Mouse (Mus musculus) CH12.LX (cell line): ENCODE results near the gene Mpp2. TPM values are rescaled to one million over a fixed set of nuclear protein-coding genes. Genes with fewer than 3 reads are reported as not detected.
A peak's percentile ranks its signal among the peaks of the same experiment; 100 is the strongest.

Experiments
- DNase-seq: peaks from one replicate; pipeline ENCODE4 v3.0.0-alpha.2; 2013; ENCODE audit errors: extremely low read depth
- H3K27ac ChIP-seq: 2 replicates; pipeline ENCODE4 v1.5.1; 2012; ENCODE audit warnings: low read depth, mild to moderate bottlenecking, control low read depth, moderate library complexity; ENCODE audit not compliant: insufficient read depth
- H3K27me3 ChIP-seq: replicated peaks from 2 replicates; pipeline ENCODE3; 2012; ENCODE audit warnings: inconsistent platforms
- H3K36me3 ChIP-seq, 2 experiments: replicated peaks in 1 of 2; 2 replicates each; pipeline versions ENCODE3 to v1.6.1; 2012; ENCODE audit warnings: inconsistent platforms in 1 of 2, low read length in 1 of 2, mild to moderate bottlenecking in 1 of 2, mixed read lengths in 1 of 2, moderate library complexity in 1 of 2; ENCODE audit not compliant: control insufficient read depth in 1 of 2, insufficient read depth in 1 of 2
- H3K4me1 ChIP-seq, 2 experiments: 2 replicates each; pipeline ENCODE4 v1.6.1; 2012; ENCODE audit warnings: inconsistent platforms in 1 of 2, moderate library complexity in 1 of 2; ENCODE audit not compliant: insufficient read depth in 2 of 2, control insufficient read depth in 1 of 2
- H3K4me2 ChIP-seq: 2 replicates; pipeline ENCODE4 v1.6.1; 2012; ENCODE audit warnings: low read depth, mild to moderate bottlenecking, control low read depth; ENCODE audit not compliant: poor library complexity, insufficient read depth, severe bottlenecking
- H3K4me3 ChIP-seq, 3 experiments: fragments of 150-350 bp in 1 of 3; sonication (generic) in 1 of 3; replicated peaks in 1 of 3; 2 replicates each; pipeline versions ENCODE3 to v1.5.1; 2011 to 2012; ENCODE audit warnings: low read depth in 2 of 3, low read length in 2 of 3, mild to moderate bottlenecking in 2 of 3, moderate library complexity in 2 of 3, control low read depth in 1 of 3, improper control_type of control experiment in 1 of 3, inconsistent platforms in 1 of 3, mixed read lengths in 1 of 3; ENCODE audit not compliant: poor library complexity in 1 of 3
- H3K79me2 ChIP-seq: replicated peaks from 2 replicates; pipeline ENCODE4 v1.6.1; 2012; ENCODE audit warnings: mild to moderate bottlenecking, moderate library complexity; ENCODE audit not compliant: control insufficient read depth, poor library complexity, insufficient read depth, severe bottlenecking; ENCODE audit errors: extremely low read depth
- H3K9ac ChIP-seq: 2 replicates; pipeline ENCODE4 v1.6.1; 2012; ENCODE audit warnings: low read depth, mild to moderate bottlenecking, control low read depth, moderate library complexity; ENCODE audit not compliant: insufficient read depth
- H3K9me3 ChIP-seq: replicated peaks from 2 replicates; pipeline ENCODE3; 2012; ENCODE audit warnings: low read length, inconsistent platforms, mixed read lengths
- CTCF ChIP-seq, 2 experiments: IDR thresholded peaks in 1 of 2; conservative IDR thresholded peaks in 1 of 2; 2 replicates each; pipeline ENCODE4 v1.5.1; 2011 to 2012; ENCODE audit warnings: low read depth in 2 of 2, low read length in 2 of 2, improper control_type of control experiment in 1 of 2, inconsistent platforms in 1 of 2, mild to moderate bottlenecking in 1 of 2, moderate library complexity in 1 of 2
- E2F4 ChIP-seq: IDR thresholded peaks from 2 replicates; pipeline ENCODE4 v1.6.1; 2011; ENCODE audit warnings: low read depth, low read length, improper control_type of control experiment; ENCODE audit not compliant: insufficient replicate concordance
- ETS1 ChIP-seq: conservative IDR thresholded peaks from 2 replicates; pipeline ENCODE4 v1.6.1; 2012; ENCODE audit warnings: low read depth, mild to moderate bottlenecking, inconsistent platforms, low read length, improper control_type of control experiment, moderate library complexity
- GABPA ChIP-seq: IDR thresholded peaks from 2 replicates; pipeline ENCODE4 v1.6.1; 2012; ENCODE audit warnings: low read depth, low read length, improper control_type of control experiment, inconsistent platforms; ENCODE audit not compliant: insufficient replicate concordance
- IRF4 ChIP-seq: IDR thresholded peaks from 2 replicates; pipeline ENCODE4 v1.6.1; 2014; ENCODE audit warnings: low read depth, mild to moderate bottlenecking, inconsistent platforms, low read length, improper control_type of control experiment
- JUN ChIP-seq: IDR thresholded peaks from 2 replicates; pipeline ENCODE4 v1.6.1; 2011; ENCODE audit warnings: low read depth, mild to moderate bottlenecking, low read length, improper control_type of control experiment, moderate library complexity; ENCODE audit not compliant: insufficient read depth
- KAT2A ChIP-seq: IDR thresholded peaks from 2 replicates; pipeline ENCODE4 v1.6.1; 2012; ENCODE audit warnings: low read length, improper control_type of control experiment, inconsistent platforms; ENCODE audit not compliant: insufficient replicate concordance
- MAFK ChIP-seq: IDR thresholded peaks from 2 replicates; pipeline ENCODE4 v1.6.1; 2011; ENCODE audit warnings: low read length, improper control_type of control experiment; ENCODE audit not compliant: insufficient replicate concordance
- MYC ChIP-seq: IDR thresholded peaks from 2 replicates; pipeline ENCODE4 v1.6.1; 2011; ENCODE audit warnings: low read depth, mild to moderate bottlenecking, improper control_type of control experiment, low read length
- NELFE ChIP-seq: IDR thresholded peaks from 2 replicates; pipeline ENCODE4 v1.6.1; 2011; ENCODE audit warnings: low read depth, low read length, improper control_type of control experiment
- NRF1 ChIP-seq: IDR thresholded peaks from 2 replicates; pipeline ENCODE4 v1.6.1; 2014; ENCODE audit warnings: low read depth, mild to moderate bottlenecking, inconsistent platforms, low read length, improper control_type of control experiment, moderate library complexity
- PAX5 ChIP-seq: IDR thresholded peaks from 2 replicates; pipeline ENCODE4 v1.6.1; 2012; ENCODE audit warnings: low read length, inconsistent platforms, mixed read lengths
- POLR2AphosphoS2 ChIP-seq: IDR thresholded peaks from 2 replicates; pipeline ENCODE4 v1.6.1; 2011; ENCODE audit warnings: low read depth, low read length, improper control_type of control experiment
- RAD21 ChIP-seq: IDR thresholded peaks from 2 replicates; pipeline ENCODE4 v1.6.1; 2011; ENCODE audit warnings: low read depth, mild to moderate bottlenecking, low read length, improper control_type of control experiment, moderate library complexity
- SIN3A ChIP-seq: IDR thresholded peaks from 2 replicates; pipeline ENCODE4 v1.6.1; 2012; ENCODE audit warnings: low read length, improper control_type of control experiment, inconsistent platforms
- TBP ChIP-seq: conservative IDR thresholded peaks from 2 replicates; pipeline ENCODE4 v1.6.1; 2011; ENCODE audit warnings: low read depth, low read length, improper control_type of control experiment
- TCF12 ChIP-seq: IDR thresholded peaks from 2 replicates; pipeline ENCODE4 v1.6.1; 2014; ENCODE audit warnings: low read depth, mild to moderate bottlenecking, inconsistent platforms, low read length, improper control_type of control experiment
- USF1 ChIP-seq: IDR thresholded peaks from 2 replicates; pipeline ENCODE4 v1.6.1; 2014; ENCODE audit warnings: low read depth, mild to moderate bottlenecking, inconsistent platforms, low read length, improper control_type of control experiment
- USF2 ChIP-seq: conservative IDR thresholded peaks from 2 replicates; pipeline ENCODE4 v1.6.1; 2011; ENCODE audit warnings: low read depth, low read length, improper control_type of control experiment
- ZC3H11A ChIP-seq: IDR thresholded peaks from 2 replicates; pipeline ENCODE4 v1.6.1; 2012; ENCODE audit warnings: low read depth, mild to moderate bottlenecking, inconsistent platforms, low read length, improper control_type of control experiment
- ZKSCAN1 ChIP-seq: IDR thresholded peaks from 2 replicates; pipeline ENCODE4 v1.6.1; 2012; ENCODE audit warnings: low read depth, inconsistent platforms, low read length, improper control_type of control experiment, borderline replicate concordance
- ZNF384 ChIP-seq: IDR thresholded peaks from 2 replicates; pipeline ENCODE4 v1.6.1; 2012; ENCODE audit warnings: low read depth, low read length, improper control_type of control experiment, inconsistent platforms
- dilution Hi-C: fragments of 300-500 bp; cut with MboI; formaldehyde crosslinking; loops from 2 replicates; pipeline ENCODE4 v1.14.3; 2020; ENCODE audit warnings: low sequenced_read_pairs; ENCODE audit not compliant: extremely low pct_unique_long_range_greater_than_20kb, extremely low pct_ligation_motif_present
- in situ Hi-C: fragments of 300-500 bp; cut with MboI; formaldehyde crosslinking; loops from 3 replicates; pipeline ENCODE4 v1.14.3; 2019; ENCODE audit warnings: low sequenced_read_pairs, low pct_ligation_motif_present, low pct_unique_long_range_greater_than_20kb, mixed read lengths
- polyA plus RNA-seq: library from polyadenylated mRNA; unstranded; fragments of >175 nt; gene quantifications from 2 replicates; pipeline ENCODE4 v1.2.1, GENCODE M21; 2012; ENCODE audit warnings: low read depth; ENCODE audit not compliant: insufficient read length
- total RNA-seq, 2 experiments: library from RNA; depleted of rRNA; stranded (reverse); fragments of 300-350 nt in 1 of 2; fragments of >200 nt in 1 of 2; gene quantifications; 2 replicates each; pipeline ENCODE4 v1.2.3; 2012 to 2014

Gene Mpp2
- total and polyA plus RNA-seq, 3 experiments, result 0.35 to 3.1 (median 0.83) TPM

DNA sequence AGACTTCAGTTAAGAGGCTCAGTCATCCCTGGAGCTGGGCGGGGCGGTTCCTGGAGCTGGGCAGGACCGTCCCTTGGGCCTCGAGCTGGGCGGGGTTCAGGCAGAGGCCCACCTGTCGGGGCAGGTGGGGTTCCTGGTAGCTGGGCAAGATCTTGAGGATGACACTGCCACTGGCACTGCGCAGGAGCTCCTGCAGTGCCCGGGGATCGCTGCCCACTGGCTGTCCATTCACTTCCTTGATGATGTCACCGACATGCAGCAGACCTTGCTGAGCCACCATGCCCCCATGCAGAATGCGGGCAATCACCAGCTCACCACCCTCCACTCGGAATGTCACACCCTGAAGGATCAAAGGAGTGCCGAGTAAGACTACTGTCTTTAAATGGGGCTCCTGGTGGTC, 25.2 kb downstream of the Mpp2 start:
- H3K27ac ChIP-seq, result no peak overlapping the region
- no peaks in the 10 kb centered on the region for H3K36me3 ChIP-seq
- TF ChIP-seq JUN, result no peak
- no peak overlapping the region for H3K4me2 ChIP-seq
- H3K27me3 ChIP-seq, result peaks cover 54% of the 10 kb centered on the region
- H3K4me1 ChIP-seq, result no peaks in the 10 kb centered on the region
- no peaks in the 10 kb centered on the region for H3K9me3 ChIP-seq
- DNase-seq, result no peak
- H3K4me3 ChIP-seq, result no peak overlapping the region
- H3K9ac ChIP-seq, result no peak overlapping the region
- in situ Hi-C loops (loop anchor here (5.0 kb wide), 1 partner anchor 34 kb away; no protein-coding TSS in a partner anchor), dilution Hi-C loops (no loop called here)
- no peaks in the 10 kb centered on the region for H3K79me2 ChIP-seq

DNA sequence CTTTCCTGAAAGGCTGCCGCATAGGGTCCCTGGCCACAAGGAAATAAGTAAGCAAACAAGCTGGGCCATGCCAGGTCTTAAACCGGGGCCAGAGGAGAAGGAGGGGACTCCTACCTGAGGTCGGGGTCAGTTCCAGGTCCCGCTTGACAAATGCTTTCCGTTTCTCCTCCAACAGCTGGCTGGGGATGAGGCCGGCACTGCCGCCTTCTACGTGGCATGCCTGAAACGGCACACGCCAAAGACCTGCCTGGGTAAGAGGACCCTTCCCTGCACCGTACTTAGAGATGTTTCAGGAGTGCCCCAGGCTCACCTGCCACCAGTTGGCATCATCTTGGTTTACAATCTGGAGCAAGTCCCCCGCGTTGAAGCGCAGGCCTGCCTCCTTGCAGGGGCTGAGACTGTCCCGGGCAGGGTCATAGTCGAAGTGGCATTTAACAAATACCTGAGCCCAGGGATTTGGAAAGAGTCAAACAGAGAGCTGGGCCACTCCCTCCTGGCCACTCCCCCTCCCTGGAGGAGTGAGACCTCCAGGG, 26.3 kb downstream of the Mpp2 start:
- no peaks in the 10 kb centered on the region for H3K36me3 ChIP-seq
- DNase-seq, result no peak
- dilution Hi-C loops (no loop called here), in situ Hi-C loops (loop anchor here (5.0 kb wide), 1 partner anchor 35 kb away; no protein-coding TSS in a partner anchor)
- no peaks in the 10 kb centered on the region for H3K9me3 ChIP-seq
- no peak overlapping the region for H3K4me2 ChIP-seq
- no peaks in the 10 kb centered on the region for H3K4me1 ChIP-seq
- no peak overlapping the region for H3K4me3 ChIP-seq
- peaks cover 60% of the 10 kb centered on the region for H3K27me3 ChIP-seq
- H3K9ac ChIP-seq, result no peak overlapping the region
- H3K27ac ChIP-seq, result no peak overlapping the region
- TF ChIP-seq USF2 (no peak), PAX5 (no peak), ETS1 (no peak), ZC3H11A (no peak), NELFE (no peak), MYC (no peak), RAD21 (no peak), MAFK (no peak), POLR2AphosphoS2 (no peak), E2F4 (no peak), KAT2A (no peak)
- H3K79me2 ChIP-seq, result no peaks in the 10 kb centered on the region

DNA sequence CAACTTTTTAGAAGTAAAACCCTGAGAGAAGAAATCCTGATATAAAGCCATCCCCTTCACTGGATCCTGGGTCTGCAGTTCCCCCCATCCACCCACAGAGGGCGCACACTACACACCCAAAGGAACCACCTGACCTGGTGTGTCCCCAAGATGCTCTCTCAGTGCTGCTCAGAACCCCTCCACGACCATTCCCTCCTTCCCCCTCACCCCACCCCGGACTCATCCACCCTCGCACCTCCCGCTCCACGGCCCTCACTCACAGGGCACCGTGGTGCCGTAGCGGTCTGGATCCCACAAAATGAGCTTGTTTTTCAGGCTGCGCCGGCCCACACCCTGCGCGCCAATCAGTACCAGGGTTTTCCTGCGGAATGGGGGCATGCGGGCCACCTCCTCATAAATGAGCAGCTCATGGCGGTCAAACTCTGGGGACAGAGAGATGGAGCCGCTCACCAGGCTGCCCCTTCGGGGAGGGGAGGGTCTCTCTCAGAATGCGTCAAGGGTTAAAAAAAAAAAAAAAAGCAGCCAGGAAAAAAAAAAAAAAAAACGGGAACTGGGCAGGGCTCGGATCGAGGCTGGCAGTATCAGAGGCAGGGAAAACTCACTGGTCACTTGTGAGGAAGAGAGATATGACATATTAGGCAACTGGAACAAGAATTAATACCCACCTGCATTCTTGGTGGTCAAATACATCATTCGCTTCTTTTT, 26.9 kb downstream of the Mpp2 start:
- Histone ChIP-seq H3K27me3 (peaks cover 60% of the 10 kb centered on the region), H3K4me3 (no peak overlapping the region), H3K79me2 (no peaks in the 10 kb centered on the region), H3K9me3 (no peaks in the 10 kb centered on the region), H3K27ac (no peak overlapping the region), H3K36me3 (no peaks in the 10 kb centered on the region), H3K4me2 (no peak overlapping the region), H3K4me1 (no peaks in the 10 kb centered on the region), H3K9ac (no peak overlapping the region)
- in situ Hi-C loops, result loop anchor here (5.0 kb wide), 1 partner anchor 36 kb away; no protein-coding TSS in a partner anchor
- dilution Hi-C loops, result no loop called here
- peak; percentile 69 for DNase-seq
- TF ChIP-seq MAFK, result no peak
- TF ChIP-seq NRF1, result peak; percentile 58
- TF ChIP-seq USF1, result peak; percentile 63
- no peak for TF ChIP-seq TCF12
- TF ChIP-seq ZKSCAN1, result no peak
- TF ChIP-seq NELFE, result peak; percentile 30; the same call in 1 of the 2 replicates
- TF ChIP-seq KAT2A, result no peak
- TF ChIP-seq POLR2AphosphoS2, result no peak
- no peak for TF ChIP-seq TBP
- peak; percentile 91 for TF ChIP-seq ZC3H11A
- TF ChIP-seq IRF4, result peak; percentile 43; the same call in 1 of the 2 replicates
- TF ChIP-seq SIN3A, result 0 out of 2 replicates have a peak, but pooled peaks have one; percentile 22
- no peak for TF ChIP-seq GABPA
- no peak for TF ChIP-seq MYC
- no peak for TF ChIP-seq JUN
- peak; percentile 98 for TF ChIP-seq RAD21
- peak; percentile 99 to 100 for TF ChIP-seq CTCF (conservative IDR thresholded peaks at IDR 0.05 in 1 of 2, IDR thresholded peaks at IDR 0.05 in 1 of 2; ENCODE audit: low read depth in 2 of 2, low read length in 2 of 2)
- TF ChIP-seq ZNF384, result peak; percentile 6; the same call in 1 of the 2 replicates
